ENCODE assay signal across 14 mouse cellular contexts in genomic region chr4:64563996-64564395, GRCm38 (mm10).
"Had no signal": no experiment of that assay in that cellular context is flagged by ENCODE, and none has a peak within 500 bp of the region (broad histone marks: within the 10 kb centered on the region; RNA-seq: fewer than 3 reads in every experiment).

No protein-coding gene starts in this region.

- ATAC-seq: midbrain, embryonic 13.5 days had no signal

- H3K36me3 ChIP-seq: kidney, embryonic 15.5 days; limb, embryonic 13.5 days; midbrain, embryonic 13.5 days had no signal

- H3K9me3 ChIP-seq: kidney, embryonic 15.5 days; limb, embryonic 13.5 days; midbrain, embryonic 13.5 days had no signal

- H3K27me3 ChIP-seq: kidney, embryonic 15.5 days; limb, embryonic 13.5 days; megakaryocyte, embryonic 14.5 days; midbrain, embryonic 13.5 days had no signal

- H3K4me1 ChIP-seq: kidney, embryonic 15.5 days; limb, embryonic 13.5 days; megakaryocyte, embryonic 14.5 days; midbrain, embryonic 13.5 days had no signal

- DNase-seq: kidney, adult 18-20 months; kidney, postnatal 25 days; left cerebral cortex, postnatal 4 days; lung, embryonic 14.5 days; lung, postnatal 14 days; right cerebral cortex, postnatal 14 days; thymus, postnatal 36 days had no signal

- H3K4me2 ChIP-seq: kidney, embryonic 15.5 days; limb, embryonic 13.5 days; liver, embryonic 11.5 days; lung, embryonic 14.5 days; midbrain, embryonic 13.5 days had no signal

- H3K27ac ChIP-seq: kidney, embryonic 15.5 days; layer of hippocampus, adult 2 months; limb, embryonic 13.5 days; macrophage; midbrain, embryonic 13.5 days had no signal

- H3K4me3 ChIP-seq: kidney, embryonic 15.5 days; layer of hippocampus, adult 2 months; limb, embryonic 13.5 days; megakaryocyte, embryonic 14.5 days; midbrain, embryonic 13.5 days had no signal

- H3K9ac ChIP-seq: kidney, embryonic 15.5 days; limb, embryonic 13.5 days; lung, embryonic 14.5 days; midbrain, embryonic 13.5 days had no signal
